Mouse (Mus musculus): ENCODE data around the gene Tmtc4.

Tmtc4 gene

DNA sequence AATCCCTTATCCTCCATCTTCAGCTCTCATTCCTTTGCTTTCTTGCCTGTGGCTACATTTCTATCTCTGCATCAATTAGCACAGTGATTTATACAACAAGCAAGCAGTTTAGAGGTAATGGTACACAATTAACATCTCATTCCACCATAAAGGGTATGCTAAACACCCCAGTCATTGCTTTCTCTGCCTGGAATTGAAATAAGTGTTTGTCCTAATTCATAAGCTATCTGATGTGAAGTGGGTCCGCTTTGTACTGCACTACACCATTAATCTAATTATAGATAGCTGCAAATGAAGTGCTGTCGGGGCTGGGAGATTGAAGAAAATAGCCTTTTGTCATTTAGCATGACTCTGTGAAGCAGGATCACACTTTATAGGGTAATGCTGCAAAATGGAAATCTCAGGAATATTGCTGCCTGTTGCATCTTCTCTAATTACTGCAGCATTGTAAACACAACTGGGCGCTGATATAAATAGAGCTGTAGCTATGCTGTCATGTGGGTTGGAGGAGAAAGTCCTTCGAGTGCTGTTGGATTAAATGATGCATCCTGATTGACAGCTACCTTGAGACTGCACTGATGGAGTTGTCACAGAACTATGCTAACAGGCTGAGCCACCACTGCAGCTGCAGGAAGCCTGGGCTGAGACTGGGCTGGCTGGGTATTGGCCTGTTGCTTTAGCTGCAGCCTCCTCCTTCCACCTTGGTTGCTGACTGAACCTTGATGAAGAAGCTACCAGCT is 111.8 kb downstream of the Tmtc4 start:
- peak; percentile 63 for DNase-seq (ENCODE audit: low spot score)

- DNase-seq (ENCODE audit: low spot score): no peak
Measured at GRCm38 (mm10) chr14:122869831-122870230, 114.0 kb downstream of the Tmtc4 start.

All from MN1 (cell line).